7 mouse cellular contexts compared by ENCODE assay signal in genomic region chr7:99351802-99352517, GRCm38 (mm10). TPM values are rescaled to one million over a fixed set of nuclear protein-coding genes. Genes with fewer than 3 reads are reported as not detected.
A peak's percentile ranks its signal among the peaks of the same experiment; 100 is the strongest.
DNase-seq lines count a peak whose midpoint lies in the region; ATAC-seq lines count a peak whose summit lies in the region.

No protein-coding gene starts in this region.

- no peaks in the 10 kb centered on the region for H3K27me3 ChIP-seq in embryonic facial prominence, embryonic 11.5 days (ENCODE audit: control insufficient read depth, insufficient read depth, low read length)
- H3K27me3 ChIP-seq in limb, embryonic 11.5 days (ENCODE audit: control insufficient read depth, insufficient read depth, low read length): no peaks in the 10 kb centered on the region
- no peaks in the 10 kb centered on the region for H3K27me3 ChIP-seq in midbrain, embryonic 13.5 days

- H3K27ac ChIP-seq in embryonic facial prominence, embryonic 11.5 days (replicated peaks; ENCODE audit: low read depth, low read length): peak overlapping the region; percentile 88
- H3K27ac ChIP-seq in limb, embryonic 11.5 days (replicated peaks; ENCODE audit: low read depth, low read length): peak overlapping the region; percentile 95
- H3K27ac ChIP-seq in midbrain, embryonic 13.5 days: peak overlapping the region; percentile 90

- intact Hi-C loops in heart, postnatal 14 days (cut with DNase I): loop anchor here (2.0 kb wide), 2 partner anchors 13 to 19 kb away; no protein-coding TSS in a partner anchor

- peaks cover 22% of the 10 kb centered on the region for H3K36me3 ChIP-seq in embryonic facial prominence, embryonic 11.5 days (replicated peaks; ENCODE audit: control insufficient read depth, insufficient read depth, low read depth, low read length)
- peaks cover 23% of the 10 kb centered on the region for H3K36me3 ChIP-seq in limb, embryonic 11.5 days (ENCODE audit: control insufficient read depth, insufficient read depth, low read length)
- peaks cover 20% of the 10 kb centered on the region for H3K36me3 ChIP-seq in midbrain, embryonic 13.5 days

- no peaks in the 10 kb centered on the region for H3K9me3 ChIP-seq in embryonic facial prominence, embryonic 11.5 days (replicated peaks; ENCODE audit: control insufficient read depth, low read length)
- H3K9me3 ChIP-seq in limb, embryonic 11.5 days (ENCODE audit: control insufficient read depth, low read length): no peaks in the 10 kb centered on the region
- no peaks in the 10 kb centered on the region for H3K9me3 ChIP-seq in midbrain, embryonic 13.5 days

- peak overlapping the region; percentile 69 for H3K4me3 ChIP-seq in embryonic facial prominence, embryonic 11.5 days (ENCODE audit: low read depth, low read length)
- peak overlapping the region; percentile 86 for H3K4me3 ChIP-seq in limb, embryonic 11.5 days (ENCODE audit: low read depth, low read length)
- H3K4me3 ChIP-seq in midbrain, embryonic 13.5 days (replicated peaks): peak overlapping the region; percentile 45

- ATAC-seq in embryonic facial prominence, embryonic 11.5 days (replicated peaks; ENCODE audit: insufficient number of reproducible peaks, low FRiP score, low TSS enrichment, low read depth): 0 out of 2 replicates have a peak, but pooled peaks have one; percentile 10
- ATAC-seq in limb, embryonic 11.5 days (ENCODE audit: insufficient number of reproducible peaks, low FRiP score, low TSS enrichment, low read depth): no peak
- ATAC-seq in midbrain, embryonic 13.5 days: peak; percentile 34
- no peak for ATAC-seq in CD4-positive, CD25-positive, alpha-beta regulatory T cell, adult 4 months

- peak overlapping the region; percentile 90 for H3K9ac ChIP-seq in embryonic facial prominence, embryonic 11.5 days (replicated peaks; ENCODE audit: low read length)
- peak overlapping the region; percentile 80 for H3K9ac ChIP-seq in limb, embryonic 11.5 days (ENCODE audit: low read length)
- H3K9ac ChIP-seq in midbrain, embryonic 13.5 days (replicated peaks): peak overlapping the region; percentile 68

- H3K4me1 ChIP-seq in embryonic facial prominence, embryonic 11.5 days (ENCODE audit: control insufficient read depth, insufficient read depth, low read length): peaks cover 25% of the 10 kb centered on the region
- H3K4me1 ChIP-seq in limb, embryonic 11.5 days (ENCODE audit: control insufficient read depth, insufficient read depth, low read length): peaks cover 35% of the 10 kb centered on the region
- H3K4me1 ChIP-seq in midbrain, embryonic 13.5 days (replicated peaks): peaks cover 70% of the 10 kb centered on the region

- peak; percentile 68 for DNase-seq in adrenal gland, adult 2 months
- peak; percentile 86 for DNase-seq in embryonic facial prominence, embryonic 11.5 days (ENCODE audit: low spot score)
- DNase-seq in heart, postnatal 14 days: peak; percentile 46 to 49
- DNase-seq in limb, embryonic 11.5 days (ENCODE audit: low spot score): peak; percentile 73
- no peak for DNase-seq in urinary bladder, adult 2 months (ENCODE audit: low spot score)

- peak overlapping the region; percentile 87 for H3K4me2 ChIP-seq in embryonic facial prominence, embryonic 11.5 days (ENCODE audit: low read depth, low read length)
- H3K4me2 ChIP-seq in limb, embryonic 11.5 days (ENCODE audit: low read depth, severe bottlenecking): peak overlapping the region; percentile 90
- H3K4me2 ChIP-seq in midbrain, embryonic 13.5 days (replicated peaks): peak overlapping the region; percentile 69

- 0% methylated on average over 18 of the region's 18 CpGs for WGBS in embryonic facial prominence, embryonic 11.5 days
- under 1% methylated on average over 18 of the region's 18 CpGs for WGBS in limb, embryonic 11.5 days
- WGBS in midbrain, embryonic 13.5 days: 2% methylated on average over 18 of the region's 18 CpGs

RNA-seq across cellular contexts. Expression of gene Serpinh1, which starts 1.1 kb away (rescaled TPM):
- 100 to 1,000 TPM; 276 to 356 TPM for total RNA-seq in adrenal gland, adult 2 months (2021)
- polyA plus RNA-seq in adrenal gland, adult 2 months (2012; rRNA removed): 358 and 377 TPM in 2 replicates
- polyA plus RNA-seq in embryonic facial prominence, embryonic 11.5 days (2014; fragmentation: Nextera tagmentation; extraction: Ambion mirVana): 373 and 399 TPM in 2 replicates
- total RNA-seq in heart, postnatal 14 days (2021): 100 to 1,000 TPM; 387 to 469 TPM
- 413 and 429 TPM in 2 replicates for polyA plus RNA-seq in limb, embryonic 11.5 days (2014; fragmentation: Nextera tagmentation; extraction: Ambion mirVana)
- 244 and 284 TPM in 2 replicates for polyA plus RNA-seq in midbrain, embryonic 13.5 days (2015; fragmentation: Nextera tagmentation; extraction: Ambion mirVana)
- polyA plus RNA-seq in urinary bladder, adult 2 months (2012; rRNA removed): 473 and 550 TPM in 2 replicates
- polyA plus RNA-seq in CD4-positive, CD25-positive, alpha-beta regulatory T cell, adult 4 months (2017; shearing (Covaris generic)): under 1 TPM in 1 of 2 experiments, not detected in 1; 0.15 TPM

RNA-seq across cellular contexts. Expression of gene Gdpd5, which starts 29.3 kb away (rescaled TPM):
- 10 to 100 TPM in 1 of 2 experiments, 1 to 10 TPM in 1; 7.2 to 12.9 TPM for total RNA-seq in adrenal gland, adult 2 months (2021)
- polyA plus RNA-seq in adrenal gland, adult 2 months (2012; rRNA removed): 26.6 TPM in 2 replicates
- 10.2 and 13.2 TPM in 2 replicates for polyA plus RNA-seq in embryonic facial prominence, embryonic 11.5 days (2014; fragmentation: Nextera tagmentation; extraction: Ambion mirVana)
- 10 to 100 TPM; 32.8 to 33.0 TPM for total RNA-seq in heart, postnatal 14 days (2021)
- 7.9 and 8.5 TPM in 2 replicates for polyA plus RNA-seq in limb, embryonic 11.5 days (2014; fragmentation: Nextera tagmentation; extraction: Ambion mirVana)
- polyA plus RNA-seq in midbrain, embryonic 13.5 days (2015; fragmentation: Nextera tagmentation; extraction: Ambion mirVana): 42.5 and 46.4 TPM in 2 replicates
- polyA plus RNA-seq in urinary bladder, adult 2 months (2012; rRNA removed): 15.8 and 20.9 TPM in 2 replicates
- polyA plus RNA-seq in CD4-positive, CD25-positive, alpha-beta regulatory T cell, adult 4 months (2017; shearing (Covaris generic)): 10 to 100 TPM; 13.6 to 21.0 TPM

Comparison
In these comparisons a context has a peak if more than half of its experiments do, and no peak if none do; other contexts are left out.
1. ATAC-seq: peak in embryonic facial prominence, embryonic 11.5 days (single experiment) and midbrain, embryonic 13.5 days (single experiment); none in limb, embryonic 11.5 days (single experiment) and CD4-positive, CD25-positive, alpha-beta regulatory T cell, adult 4 months (single experiment).
2. RNA of gene Serpinh1, which starts 1.1 kb away (polyA plus RNA-seq): 473 to 550 TPM in urinary bladder, adult 2 months, 413 to 429 TPM in limb, embryonic 11.5 days, 373 to 399 TPM in embryonic facial prominence, embryonic 11.5 days, 358 to 377 TPM in adrenal gland, adult 2 months and 244 to 284 TPM in midbrain, embryonic 13.5 days; 0.15 TPM in CD4-positive, CD25-positive, alpha-beta regulatory T cell, adult 4 months; every median in the first group is over 100 times any median in the second.
3. Peak in every context shown above with its lines, with median percentiles within 50 percentile points of each other: H3K27ac ChIP-seq, H3K4me2 ChIP-seq, H3K4me3 ChIP-seq and H3K9ac ChIP-seq.